Mouse (Mus musculus): Measurements from ENCODE around the gene Rimklb.

- TF ChIP-seq CTCF (conservative IDR thresholded peaks at IDR 0.05; ENCODE audit: insufficient read depth, insufficient read length, low read depth, low read length) (no peak), POLR2A (IDR thresholded peaks at IDR 0.05; ENCODE audit: low read depth, low read length) (no peak)
Observed at GRCm38 (mm10) chr6:122544672-122545071, 46.1 kb upstream of the Rimklb start.
